Comparison of ENCODE assay signal across 9 mouse cellular contexts in the genomic region with DNA sequence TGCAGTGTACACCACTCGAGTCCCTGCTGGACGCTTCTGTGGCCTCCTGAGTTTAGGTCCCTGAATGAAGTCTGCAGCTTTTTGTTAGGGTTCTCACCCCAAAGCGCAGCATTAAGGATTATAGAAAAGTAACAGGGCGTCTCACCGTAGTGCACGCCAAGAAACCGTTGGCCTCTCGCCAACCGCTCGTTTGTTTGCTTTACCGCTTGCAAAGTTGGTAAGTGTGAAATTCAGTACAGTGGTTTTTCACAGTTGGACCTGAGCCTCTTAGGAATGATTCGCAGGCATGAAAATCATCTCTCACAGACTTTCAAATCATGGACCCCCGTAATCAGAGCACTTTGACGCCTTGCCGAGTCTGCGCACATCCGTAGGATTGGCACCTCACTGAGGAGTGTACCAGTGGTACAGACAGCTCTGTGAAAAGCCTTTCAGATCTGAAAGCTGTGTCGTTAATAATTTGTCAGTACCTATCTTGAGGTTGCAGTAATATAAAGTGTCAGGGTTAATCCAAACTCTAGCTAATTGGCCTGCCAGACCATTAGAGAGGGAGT.
DNase-seq lines count a peak whose midpoint lies in the region; ATAC-seq and TF ChIP-seq lines count a peak whose summit lies in the region.
"Had no signal": no experiment of that assay in that cellular context is flagged by ENCODE, and none has a peak within 500 bp of the region (broad histone marks: within the 10 kb centered on the region; RNA-seq: fewer than 3 reads in every experiment).

No protein-coding gene starts in this region.

- ATAC-seq in cerebellum, adult (ENCODE audit: insufficient number of reproducible peaks, low FRiP score, low TSS enrichment): no peak
- no peak for ATAC-seq in liver, embryonic 11.5 days (replicated peaks; ENCODE audit: low FRiP score)

- TF ChIP-seq POLR2A in liver, adult 2 months (IDR thresholded peaks at IDR 0.05; ENCODE audit: extremely low read depth, insufficient read depth, low read length): no peak

- H3K9me3 ChIP-seq in liver, embryonic 11.5 days (ENCODE audit: control insufficient read depth, low read length): no peaks in the 10 kb centered on the region

- H3K4me2 ChIP-seq in liver, embryonic 11.5 days: no peak overlapping the region

- 75% methylated on average over 18 of the region's 18 CpGs for WGBS in liver, adult 2 months
- 89% methylated on average over 18 of the region's 18 CpGs for WGBS in liver, embryonic 11.5 days

- no peak overlapping the region for H3K27ac ChIP-seq in liver, adult 2 months (replicated peaks; ENCODE audit: insufficient read depth, low read depth, low read length)
- H3K27ac ChIP-seq in liver, embryonic 11.5 days (ENCODE audit: low read depth, low read length): no peak overlapping the region

- peak; percentile 49 to 73 for DNase-seq in cerebellum, postnatal 25 days
- peak; percentile 30 for DNase-seq in liver, adult 2 months (ENCODE audit: extremely low read depth, low read depth, low spot score)
- no peak for DNase-seq in liver, embryonic 11.5 days (ENCODE audit: low spot score)
- peak; percentile 59 for DNase-seq in left cerebral cortex, postnatal 4 days
- peak; percentile 45 for DNase-seq in right cerebral cortex, adult 18-20 months
- no peak for DNase-seq in thymus, postnatal 10 days (ENCODE audit: low spot score in 2 of 2)
- DNase-seq in adrenal gland, postnatal 4 days (ENCODE audit: low spot score in 2 of 2): no peak
- DNase-seq: kidney, adult 2 months had no signal

- no peaks in the 10 kb centered on the region for H3K4me1 ChIP-seq in liver, adult 2 months (ENCODE audit: control insufficient read depth, insufficient read depth, low read length)
- no peaks in the 10 kb centered on the region for H3K4me1 ChIP-seq in liver, embryonic 11.5 days (replicated peaks; ENCODE audit: control insufficient read depth, insufficient read depth, low read length)

- intact Hi-C loops in left cerebral cortex, postnatal 4 days (cut with DNase I): no loop called here

- H3K79me2 ChIP-seq in liver, adult 2 months (ENCODE audit: control insufficient read depth, insufficient read depth, low read length): no peaks in the 10 kb centered on the region

- TF ChIP-seq CTCF in liver, adult 2 months (IDR thresholded peaks at IDR 0.05; ENCODE audit: low read depth, low read length): no peak

- peaks cover 60% of the 10 kb centered on the region for H3K36me3 ChIP-seq in liver, adult 2 months (ENCODE audit: control insufficient read depth, insufficient read depth, low read length)
- peaks cover 6% of the 10 kb centered on the region; the same call in 1 of the 2 replicates for H3K36me3 ChIP-seq in liver, embryonic 11.5 days (ENCODE audit: control insufficient read depth, insufficient read depth, low read length)

- no peak overlapping the region for H3K4me3 ChIP-seq in liver, adult 2 months (ENCODE audit: insufficient read depth, low read depth, low read length)
- H3K4me3 ChIP-seq in liver, embryonic 11.5 days (ENCODE audit: low read depth, low read length): no peak overlapping the region

- no peaks in the 10 kb centered on the region for H3K27me3 ChIP-seq in liver, adult 2 months (ENCODE audit: control insufficient read depth, insufficient read depth, low read length)
- H3K27me3 ChIP-seq in liver, embryonic 11.5 days (replicated peaks; ENCODE audit: control insufficient read depth, insufficient read depth, low read length): no peaks in the 10 kb centered on the region

- H3K9ac ChIP-seq in liver, adult 2 months (ENCODE audit: low read depth, low read length): no peak overlapping the region
- H3K9ac ChIP-seq in liver, embryonic 11.5 days (ENCODE audit: low read depth, low read length): no peak overlapping the region

Comparison
In these comparisons a context has a peak if more than half of its experiments do, and no peak if none do; other contexts are left out.
1. DNase-seq: peak in cerebellum, postnatal 25 days (2 of 2), liver, adult 2 months (single experiment), left cerebral cortex, postnatal 4 days (single experiment) and right cerebral cortex, adult 18-20 months (single experiment); none in liver, embryonic 11.5 days (single experiment), thymus, postnatal 10 days (0 of 2) and adrenal gland, postnatal 4 days (0 of 2).